Mouse (Mus musculus): ENCODE measurements around the gene Slc2a1. TPM values are rescaled to one million over a fixed set of nuclear protein-coding genes. Genes with fewer than 3 reads are reported as not detected.

The Slc2a1 gene
- polyA plus RNA-seq (2015; fragmentation: Nextera tagmentation; extraction: Ambion mirVana), result 89.5 and 89.7 TPM in 2 replicates

DNA sequence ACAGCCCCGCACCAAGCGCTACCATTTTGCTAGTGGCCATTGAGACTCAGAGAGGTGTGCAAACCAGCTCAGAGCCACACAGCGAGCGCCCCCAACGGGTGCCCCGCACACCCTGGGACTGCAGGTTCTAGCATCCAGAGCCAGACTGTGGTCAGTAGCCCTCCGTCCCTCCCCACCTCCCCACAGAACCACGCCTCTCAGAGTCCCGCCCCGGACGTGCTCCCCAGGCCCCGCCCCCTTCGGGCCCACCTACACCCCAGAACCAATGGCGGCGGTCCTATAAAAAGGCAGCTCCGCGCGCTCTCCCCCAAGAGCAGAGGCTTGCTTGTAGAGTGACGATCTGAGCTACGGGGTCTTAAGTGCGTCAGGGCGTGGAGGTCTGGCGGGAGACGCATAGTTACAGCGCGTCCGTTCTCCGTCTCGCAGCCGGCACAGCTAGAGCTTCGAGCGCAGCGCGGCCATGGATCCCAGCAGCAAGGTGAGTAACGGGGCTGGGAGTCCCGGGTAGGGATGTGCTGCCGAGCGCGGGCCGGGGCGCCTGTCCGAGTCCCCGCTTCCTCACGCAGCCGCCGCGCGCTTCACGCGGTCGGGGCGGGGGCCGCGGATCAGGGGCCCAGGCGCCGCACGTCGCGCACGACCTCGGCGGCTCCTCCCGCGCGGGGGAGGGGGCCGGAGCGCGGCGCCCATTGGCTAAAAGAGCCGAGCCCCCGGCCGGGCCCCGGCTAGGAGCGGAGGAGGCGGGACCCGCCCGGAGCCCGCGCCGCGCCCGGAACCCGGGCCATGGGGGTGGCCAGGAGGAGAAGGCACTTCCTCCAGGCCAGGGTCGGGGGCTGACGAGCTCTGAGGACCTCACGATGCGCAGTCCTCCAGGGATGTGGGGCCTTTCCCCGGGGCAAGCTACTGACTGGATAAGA lies at the start of gene Slc2a1:
TSS of gene Slc2a1 (plus strand) at position 217 of the 914 bp plus-strand sequence.
- peak within 1 kb of the TSS; percentile 66 for H3K4me3 ChIP-seq
- no peaks in the 10 kb centered on the region for H3K27me3 ChIP-seq
- no peaks in the 10 kb centered on the region for H3K9me3 ChIP-seq
- H3K36me3 ChIP-seq, result no peaks in the 10 kb centered on the region
- H3K4me1 ChIP-seq, result peaks cover 46% of the 10 kb centered on the region
- WGBS, result under 1% methylated on average over 88 of the region's 88 CpGs
- ATAC-seq (replicated peaks), result peak; percentile 93
- H3K27ac ChIP-seq (replicated peaks), result peak within 1 kb of the TSS; percentile 92
- peak within 1 kb of the TSS; percentile 71 for H3K4me2 ChIP-seq (replicated peaks)
- peak within 1 kb of the TSS; percentile 63 for H3K9ac ChIP-seq (replicated peaks)

GRCm38 (mm10) chr4:119066791-119067190 lies 41.7 kb upstream of the Slc2a1 start:
- peaks cover 5% of the 10 kb centered on the region; the same call in 1 of the 2 replicates for H3K27me3 ChIP-seq
- no peak overlapping the region for H3K9ac ChIP-seq (replicated peaks)
- H3K36me3 ChIP-seq, result no peaks in the 10 kb centered on the region
- peaks cover 8% of the 10 kb centered on the region for H3K4me1 ChIP-seq
- no peak overlapping the region for H3K4me3 ChIP-seq
- no peak overlapping the region for H3K4me2 ChIP-seq (replicated peaks)
- 78% methylated on average over 3 of the region's 3 CpGs for WGBS
- ATAC-seq (replicated peaks), result no peak
- no peaks in the 10 kb centered on the region for H3K9me3 ChIP-seq
- H3K27ac ChIP-seq (replicated peaks), result no peak overlapping the region

DNA sequence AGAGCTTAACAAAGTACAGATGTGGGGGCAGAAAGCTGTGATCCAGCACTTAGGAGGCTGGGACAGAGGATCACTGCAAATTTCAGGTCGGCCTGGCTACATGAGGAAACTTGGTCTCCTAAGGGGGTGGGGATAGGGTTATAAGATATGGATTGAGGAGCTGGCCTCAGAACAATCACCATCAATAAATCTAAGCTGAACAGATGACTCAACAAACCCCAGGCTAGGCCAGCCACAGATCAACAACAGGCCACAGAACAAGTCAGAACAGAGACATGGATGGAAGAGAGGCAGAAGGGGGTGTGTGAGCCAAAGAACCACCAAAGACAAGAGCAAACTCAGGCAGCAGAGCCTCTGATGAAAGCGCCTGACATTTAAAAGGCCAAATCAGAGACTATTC lies 41.3 kb upstream of the Slc2a1 start:
- H3K4me1 ChIP-seq, result peaks cover 10% of the 10 kb centered on the region
- 77% methylated on average over 2 of the region's 2 CpGs for WGBS
- no peak for ATAC-seq (replicated peaks)
- no peaks in the 10 kb centered on the region for H3K36me3 ChIP-seq
- H3K27ac ChIP-seq (replicated peaks), result no peak overlapping the region
- H3K9ac ChIP-seq (replicated peaks), result no peak overlapping the region
- no peaks in the 10 kb centered on the region for H3K9me3 ChIP-seq
- no peak overlapping the region for H3K4me2 ChIP-seq (replicated peaks)
- H3K4me3 ChIP-seq, result no peak overlapping the region
- H3K27me3 ChIP-seq, result peaks cover 9% of the 10 kb centered on the region; the same call in 1 of the 2 replicates

DNA sequence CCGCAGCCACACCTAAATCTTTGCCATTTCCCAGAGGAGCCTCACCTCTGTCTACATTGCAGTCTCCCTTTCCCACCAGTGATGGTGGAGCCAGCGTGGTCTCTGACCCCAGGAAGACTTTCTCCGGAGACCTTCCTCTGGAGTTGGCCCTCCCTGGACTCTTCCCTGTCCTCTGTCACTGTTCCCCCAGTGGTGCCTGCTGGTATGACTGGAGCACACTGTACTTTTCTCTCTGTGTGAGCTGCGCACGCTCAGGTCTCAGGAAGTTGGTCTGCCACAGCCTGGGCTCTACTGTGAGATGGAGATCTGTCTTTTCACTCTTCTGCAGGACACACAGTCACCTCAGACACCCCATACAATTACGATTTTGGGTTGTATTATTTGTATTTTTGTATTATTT lies 39.6 kb upstream of the Slc2a1 start:
- no peak for ATAC-seq (replicated peaks)
- no peaks in the 10 kb centered on the region for H3K36me3 ChIP-seq
- no peak overlapping the region for H3K9ac ChIP-seq (replicated peaks)
- H3K27ac ChIP-seq (replicated peaks), result no peak overlapping the region
- peaks cover 21% of the 10 kb centered on the region for H3K4me1 ChIP-seq
- H3K4me3 ChIP-seq, result no peak overlapping the region
- H3K4me2 ChIP-seq (replicated peaks), result no peak overlapping the region
- 68% methylated on average over 6 of the region's 6 CpGs for WGBS
- H3K27me3 ChIP-seq, result peaks cover 16% of the 10 kb centered on the region; the same call in 1 of the 2 replicates
- H3K9me3 ChIP-seq, result no peaks in the 10 kb centered on the region

DNA sequence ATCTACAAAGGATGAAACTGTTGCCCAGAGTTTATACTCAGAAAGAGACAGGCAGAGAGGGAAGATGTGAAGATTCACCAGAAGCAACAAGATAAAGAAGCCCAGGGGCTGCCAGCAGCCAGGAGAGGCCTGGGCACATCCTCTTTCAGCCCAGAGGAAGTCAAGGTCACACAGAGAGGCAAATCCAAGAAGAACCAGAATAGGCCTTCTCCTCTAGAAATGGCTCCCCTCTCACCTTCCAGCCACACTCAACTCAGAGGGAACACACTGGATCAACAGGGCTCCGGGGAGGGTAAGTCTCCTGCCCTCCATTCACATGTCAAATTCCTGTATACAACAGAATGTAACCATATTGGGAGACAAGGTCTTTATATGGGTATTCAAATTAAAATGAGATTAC lies 38.3 kb upstream of the Slc2a1 start:
- H3K9me3 ChIP-seq, result no peaks in the 10 kb centered on the region
- H3K27me3 ChIP-seq, result peaks cover 16% of the 10 kb centered on the region; the same call in 1 of the 2 replicates
- WGBS, result 10% methylated on average over 1 of the region's 1 CpGs
- peaks cover 21% of the 10 kb centered on the region for H3K4me1 ChIP-seq
- no peak overlapping the region for H3K4me2 ChIP-seq (replicated peaks)
- H3K36me3 ChIP-seq, result no peaks in the 10 kb centered on the region
- no peak overlapping the region for H3K27ac ChIP-seq (replicated peaks)
- ATAC-seq (replicated peaks), result no peak
- no peak overlapping the region for H3K9ac ChIP-seq (replicated peaks)
- no peak overlapping the region for H3K4me3 ChIP-seq

- 17% methylated on average over 16 of the region's 16 CpGs for WGBS
- H3K27me3 ChIP-seq, result peaks cover 16% of the 10 kb centered on the region; the same call in 1 of the 2 replicates
- no peaks in the 10 kb centered on the region for H3K36me3 ChIP-seq
- ATAC-seq (replicated peaks), result no peak
- peaks cover 21% of the 10 kb centered on the region for H3K4me1 ChIP-seq
- no peak overlapping the region for H3K9ac ChIP-seq (replicated peaks)
- H3K27ac ChIP-seq (replicated peaks), result no peak overlapping the region
- no peaks in the 10 kb centered on the region for H3K9me3 ChIP-seq
- no peak overlapping the region for H3K4me3 ChIP-seq
- H3K4me2 ChIP-seq (replicated peaks), result no peak overlapping the region
Observed at GRCm38 (mm10) chr4:119070959-119071647, 37.4 kb upstream of the Slc2a1 start.

DNA sequence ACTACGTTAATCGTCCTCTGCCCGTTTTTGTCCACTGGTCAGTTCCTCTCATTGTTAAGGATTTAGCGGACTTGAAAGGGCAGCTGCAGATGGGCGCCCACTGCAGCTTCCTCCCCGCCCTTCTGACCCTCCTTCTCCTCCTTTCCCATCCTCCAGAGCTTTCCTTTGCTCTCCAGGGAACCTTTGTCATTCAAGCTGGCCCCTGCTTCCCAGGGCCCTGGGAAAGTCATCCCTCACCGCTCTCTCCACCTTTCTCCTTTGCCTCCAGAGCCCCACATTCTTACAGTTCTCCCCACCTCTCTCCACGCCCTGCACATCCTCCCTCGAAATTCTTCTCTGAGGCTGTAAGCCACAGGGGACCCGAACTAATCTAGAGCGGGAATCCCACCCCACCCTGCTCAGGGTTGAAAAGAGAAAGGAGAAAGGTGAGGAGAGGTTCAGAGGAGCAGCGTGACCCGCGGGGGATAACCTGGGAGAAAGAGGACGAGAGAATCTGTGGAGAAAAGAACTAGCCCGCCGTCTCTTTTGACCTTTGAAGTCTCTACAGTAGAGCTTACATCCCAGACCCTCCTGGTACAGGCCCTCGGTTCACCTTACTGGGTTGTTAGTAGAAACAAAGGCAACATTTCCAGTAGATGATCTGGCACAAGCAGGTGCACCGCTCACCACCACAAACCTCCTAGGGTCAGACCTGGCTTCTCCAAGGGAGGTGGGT lies 36.7 kb upstream of the Slc2a1 start:
- no peak for ATAC-seq (replicated peaks)
- H3K9ac ChIP-seq (replicated peaks), result no peak overlapping the region

GRCm38 (mm10) chr4:119072363-119072940 lies 36.1 kb upstream of the Slc2a1 start:
- H3K36me3 ChIP-seq, result no peaks in the 10 kb centered on the region
- H3K9ac ChIP-seq (replicated peaks), result peak overlapping the region; percentile 29; the same call in 1 of the 2 replicates
- peaks cover 26% of the 10 kb centered on the region for H3K4me1 ChIP-seq
- WGBS, result 17% methylated on average over 19 of the region's 19 CpGs
- peaks cover 16% of the 10 kb centered on the region; the same call in 1 of the 2 replicates for H3K27me3 ChIP-seq
- ATAC-seq (replicated peaks), result no peak
- no peak overlapping the region for H3K27ac ChIP-seq (replicated peaks)
- H3K4me3 ChIP-seq, result peak overlapping the region; percentile 27
- H3K9me3 ChIP-seq, result no peaks in the 10 kb centered on the region
- H3K4me2 ChIP-seq (replicated peaks), result peak overlapping the region; percentile 50

More for the DNA sequence above, 36.7 kb upstream of the Slc2a1 start:
- Histone ChIP-seq H3K4me2 (replicated peaks) (no peak overlapping the region), H3K27me3 (peaks cover 16% of the 10 kb centered on the region; the same call in 1 of the 2 replicates), H3K27ac (replicated peaks) (no peak overlapping the region), H3K9me3 (no peaks in the 10 kb centered on the region), H3K4me3 (no peak overlapping the region), H3K4me1 (peaks cover 21% of the 10 kb centered on the region), H3K36me3 (no peaks in the 10 kb centered on the region)
- WGBS, result 13% methylated on average over 19 of the region's 19 CpGs

DNA sequence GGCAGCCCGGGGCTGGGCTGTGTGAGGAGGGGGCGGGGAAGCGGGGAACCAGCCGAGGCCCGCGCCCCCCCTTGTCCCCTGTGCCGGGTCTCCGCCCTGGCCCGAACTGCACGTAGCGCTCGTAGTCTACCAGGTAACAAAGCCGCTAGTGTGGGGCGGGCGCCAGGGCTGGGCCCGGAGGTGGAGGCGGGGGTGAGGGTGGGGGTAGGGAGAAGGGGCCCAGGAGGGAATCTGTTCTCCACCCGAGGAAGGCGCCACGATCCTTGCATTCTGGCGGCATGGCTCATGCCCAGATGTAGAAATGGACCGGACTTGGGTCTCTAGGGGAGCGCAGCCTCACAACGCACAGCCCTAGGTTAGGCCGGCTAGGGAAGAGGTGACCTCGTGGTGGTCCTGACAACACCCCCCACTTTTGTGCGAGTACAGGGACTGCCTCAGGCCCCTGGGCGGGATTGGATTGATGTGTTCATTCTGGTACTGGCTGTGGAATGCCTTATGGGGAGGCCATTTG lies 35.5 kb upstream of the Slc2a1 start:
- Histone ChIP-seq H3K9me3 (no peaks in the 10 kb centered on the region), H3K4me3 (peak overlapping the region; percentile 27), H3K27me3 (peaks cover 16% of the 10 kb centered on the region; the same call in 1 of the 2 replicates), H3K4me2 (replicated peaks) (peak overlapping the region; percentile 50), H3K4me1 (peaks cover 28% of the 10 kb centered on the region), H3K36me3 (no peaks in the 10 kb centered on the region), H3K27ac (replicated peaks) (no peak overlapping the region), H3K9ac (replicated peaks) (peak overlapping the region; percentile 29; the same call in 1 of the 2 replicates)
- ATAC-seq (replicated peaks), result no peak; the same call in 1 of the 2 replicates
- WGBS, result 4% methylated on average over 27 of the region's 28 CpGs

DNA sequence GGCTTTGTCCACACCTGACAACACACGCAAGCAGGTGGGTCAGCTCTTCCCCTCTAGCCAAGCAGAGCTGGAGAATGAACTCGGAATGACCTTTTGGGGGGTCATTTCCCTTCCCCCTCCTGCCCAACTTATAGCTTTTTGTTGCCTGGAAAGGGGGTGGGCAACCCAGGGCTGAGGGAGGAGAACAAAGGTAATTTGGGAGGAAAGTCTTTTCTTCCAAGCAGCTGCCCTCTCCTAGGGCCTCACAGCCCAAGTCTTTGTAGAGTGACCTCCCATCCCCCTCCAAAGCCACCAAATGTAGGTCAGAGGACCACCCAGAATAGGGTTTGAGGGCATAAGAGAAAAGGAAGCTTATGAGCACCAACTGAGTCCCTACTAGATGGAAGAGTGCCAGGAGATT lies 34.9 kb upstream of the Slc2a1 start:
- Histone ChIP-seq H3K27ac (replicated peaks) (no peak overlapping the region), H3K9ac (replicated peaks) (no peak overlapping the region), H3K4me2 (replicated peaks) (no peak overlapping the region), H3K9me3 (no peaks in the 10 kb centered on the region), H3K27me3 (peaks cover 16% of the 10 kb centered on the region; the same call in 1 of the 2 replicates), H3K4me3 (no peak overlapping the region), H3K4me1 (peaks cover 28% of the 10 kb centered on the region), H3K36me3 (no peaks in the 10 kb centered on the region)
- 32% methylated on average over 2 of the region's 2 CpGs for WGBS
- no peak for ATAC-seq (replicated peaks)

DNA sequence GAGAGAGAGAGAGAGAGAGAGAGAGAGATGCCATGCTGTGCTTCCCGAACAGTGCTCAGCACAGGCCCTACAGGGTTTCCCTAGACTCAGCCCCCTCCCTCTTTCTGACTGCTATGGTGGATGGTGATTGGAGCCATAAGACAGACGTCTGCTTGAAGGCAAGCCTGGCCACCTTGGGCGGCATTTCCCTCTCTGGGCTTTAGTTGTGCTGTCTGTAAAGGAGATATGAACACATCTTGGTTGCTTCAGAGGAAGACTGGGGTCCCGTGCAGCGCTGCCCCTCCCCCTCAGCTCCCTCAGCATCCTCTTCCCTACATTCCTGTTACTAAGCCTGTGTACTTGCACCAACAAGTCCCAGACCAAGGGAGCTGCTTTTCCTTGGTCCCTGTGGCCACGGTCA lies 33.9 kb upstream of the Slc2a1 start:
- 23% methylated on average over 6 of the region's 6 CpGs for WGBS
- H3K9ac ChIP-seq (replicated peaks), result no peak overlapping the region
- H3K4me2 ChIP-seq (replicated peaks), result no peak overlapping the region
- H3K27me3 ChIP-seq, result peaks cover 16% of the 10 kb centered on the region; the same call in 1 of the 2 replicates
- no peak overlapping the region for H3K4me3 ChIP-seq
- H3K9me3 ChIP-seq, result no peaks in the 10 kb centered on the region
- H3K4me1 ChIP-seq, result peaks cover 28% of the 10 kb centered on the region
- no peaks in the 10 kb centered on the region for H3K36me3 ChIP-seq
- ATAC-seq (replicated peaks), result no peak
- H3K27ac ChIP-seq (replicated peaks), result no peak overlapping the region
